Mouse (Mus musculus) embryonic facial prominence, embryonic 11.5 days (tissue): Measurements from ENCODE around the gene Sdr39u1. TPM values are rescaled to one million over a fixed set of nuclear protein-coding genes. Genes with fewer than 3 reads are reported as not detected.

ENCODE experiments used
- ATAC-seq: fragments of 200-750 bp; cut with Nextera tagmentation; replicated peaks from 2 replicates; pipeline ENCODE4 v1.8.0; 2017; ENCODE audit warnings: low read depth; ENCODE audit not compliant: insufficient number of reproducible peaks, low FRiP score, low TSS enrichment
- DNase-seq: peaks from one replicate; pipeline ENCODE4 v3.0.0-alpha.2; 2015; ENCODE audit warnings: low spot score
- H3K27ac ChIP-seq: fragments of 300-500 bp; sonication (generic); replicated peaks from 2 replicates; pipeline ENCODE4 v1.5.1; 2014; ENCODE audit warnings: mild to moderate bottlenecking, low read depth, low read length, control low read depth
- H3K27me3 ChIP-seq: fragments of 300-500 bp; sonication (generic); 2 replicates; pipeline ENCODE4 v1.6.1; 2014; ENCODE audit warnings: mild to moderate bottlenecking, low read length, moderate library complexity, mixed read lengths; ENCODE audit not compliant: control insufficient read depth, insufficient read depth
- H3K36me3 ChIP-seq: fragments of 300-500 bp; sonication (generic); replicated peaks from 2 replicates; pipeline ENCODE4 v1.6.1; 2014; ENCODE audit warnings: low read depth, mild to moderate bottlenecking, low read length, moderate library complexity, mixed read lengths; ENCODE audit not compliant: control insufficient read depth, insufficient read depth
- H3K4me1 ChIP-seq: fragments of 300-500 bp; sonication (generic); 2 replicates; pipeline ENCODE4 v1.6.1; 2014; ENCODE audit warnings: low read length, mixed read lengths; ENCODE audit not compliant: control insufficient read depth, insufficient read depth
- H3K4me2 ChIP-seq: fragments of 300-500 bp; sonication (generic); 2 replicates; pipeline ENCODE4 v1.6.1; 2014; ENCODE audit warnings: low read depth, mild to moderate bottlenecking, control low read depth, low read length, moderate library complexity
- H3K4me3 ChIP-seq: fragments of 300-500 bp; sonication (generic); 2 replicates; pipeline ENCODE4 v1.5.1; 2014; ENCODE audit warnings: low read depth, low read length, control low read depth
- H3K9ac ChIP-seq: fragments of 300-500 bp; sonication (generic); replicated peaks from 2 replicates; pipeline ENCODE4 v1.6.1; 2014; ENCODE audit warnings: mild to moderate bottlenecking, control low read depth, low read length
- H3K9me3 ChIP-seq: fragments of 300-500 bp; sonication (generic); replicated peaks from 2 replicates; pipeline ENCODE4 v1.6.1; 2016; ENCODE audit warnings: mild to moderate bottlenecking, low read length, inconsistent platforms, mixed read lengths; ENCODE audit not compliant: control insufficient read depth
- WGBS: fragments of 180-500 bp; shearing (Covaris S2); extraction: QIAGEN DNeasy Blood & Tissue Kit; methylation state at CpG from one replicate; pipeline ENCODE4 v1.1.7; 2014; 5-methylcytosine and 5-hydroxymethylcytosine counted together
- polyA plus RNA-seq: library from polyadenylated mRNA; unstranded; fragments of >200 nt; fragmentation: Nextera tagmentation; extraction: Ambion mirVana; gene quantifications from 2 replicates; pipeline ENCODE4 v1.2.1, GENCODE M21; 2014

The Sdr39u1 gene
- 55.7 and 59.4 TPM in 2 replicates for polyA plus RNA-seq

- Histone ChIP-seq H3K4me3 (peak within 1 kb of the TSS; percentile 42), H3K27ac (peak within 1 kb of the TSS; percentile 56), H3K9ac (peak within 1 kb of the TSS; percentile 79), H3K4me1 (no peaks in the 10 kb centered on the region), H3K9me3 (no peaks in the 10 kb centered on the region), H3K27me3 (no peaks in the 10 kb centered on the region), H3K36me3 (peaks cover 3% of the 10 kb centered on the region; the same call in 1 of the 2 replicates), H3K4me2 (peak within 1 kb of the TSS; percentile 88)
- ATAC-seq: peak; percentile 86
- 3% methylated on average over 39 of the region's 39 CpGs for WGBS
- peak; percentile 93 for DNase-seq
These were observed at the start of gene Sdr39u1 for GRCm38 (mm10) chr14:55899701-55900413. Sdr39u1 (minus strand) TSS chr14:55900293.

- 73% methylated on average over 2 of the region's 2 CpGs for WGBS
- H3K4me2 ChIP-seq: no peak overlapping the region
- no peak for ATAC-seq
These were observed 46.3 kb upstream of the Sdr39u1 start for GRCm38 (mm10) chr14:55946269-55946969.

GRCm38 (mm10) chr14:55944575-55944974 lies 44.5 kb upstream of the Sdr39u1 start, which contains the start of gene Cma1:
Cma1 (minus strand) TSS chr14:55944675.
- ATAC-seq: no peak
- no peaks in the 10 kb centered on the region for H3K4me1 ChIP-seq
- H3K36me3 ChIP-seq: no peaks in the 10 kb centered on the region
- H3K9ac ChIP-seq: no peak within 1 kb of the TSS
- H3K9me3 ChIP-seq: no peaks in the 10 kb centered on the region
- H3K4me3 ChIP-seq: no peak within 1 kb of the TSS
- no peak within 1 kb of the TSS for H3K27ac ChIP-seq
- no peak for DNase-seq
- no peak within 1 kb of the TSS for H3K4me2 ChIP-seq
- H3K27me3 ChIP-seq: no peaks in the 10 kb centered on the region
- 87% methylated on average over 4 of the region's 4 CpGs for WGBS

More at GRCm38 (mm10) chr14:55946269-55946969, 46.3 kb upstream of the Sdr39u1 start:
- H3K9ac ChIP-seq: no peak overlapping the region
- H3K4me3 ChIP-seq: no peak overlapping the region
- no peaks in the 10 kb centered on the region for H3K27me3 ChIP-seq
- no peak for DNase-seq
- no peaks in the 10 kb centered on the region for H3K36me3 ChIP-seq
- H3K9me3 ChIP-seq: no peaks in the 10 kb centered on the region
- H3K4me1 ChIP-seq: no peaks in the 10 kb centered on the region
- H3K27ac ChIP-seq: no peak overlapping the region

- Histone ChIP-seq H3K4me2 (no peak overlapping the region), H3K9me3 (no peaks in the 10 kb centered on the region), H3K4me3 (no peak overlapping the region), H3K4me1 (no peaks in the 10 kb centered on the region), H3K9ac (no peak overlapping the region), H3K27ac (no peak overlapping the region), H3K36me3 (no peaks in the 10 kb centered on the region), H3K27me3 (no peaks in the 10 kb centered on the region)
- DNase-seq: no peak
- no peak for ATAC-seq
- WGBS: 83% methylated on average over 11 of the region's 11 CpGs
These were observed 43.5 kb upstream of the Sdr39u1 start for GRCm38 (mm10) chr14:55943601-55944000.

- no peaks in the 10 kb centered on the region for H3K27me3 ChIP-seq
- WGBS: 54% methylated on average over 7 of the region's 7 CpGs
- H3K27ac ChIP-seq: no peak overlapping the region
- no peak overlapping the region for H3K4me3 ChIP-seq
- no peaks in the 10 kb centered on the region for H3K36me3 ChIP-seq
- ATAC-seq: no peak
- no peaks in the 10 kb centered on the region for H3K4me1 ChIP-seq
- no peak overlapping the region for H3K9ac ChIP-seq
- no peak overlapping the region for H3K4me2 ChIP-seq
- peak; percentile 30 for DNase-seq
- no peaks in the 10 kb centered on the region for H3K9me3 ChIP-seq
These were observed 40.1 kb upstream of the Sdr39u1 start for GRCm38 (mm10) chr14:55940070-55940800.

- H3K9me3 ChIP-seq: no peaks in the 10 kb centered on the region
- no peaks in the 10 kb centered on the region for H3K27me3 ChIP-seq
- ATAC-seq (no peak), DNase-seq (peak; percentile 32)
- H3K4me2 ChIP-seq: no peak overlapping the region
- no peak overlapping the region for H3K4me3 ChIP-seq
- H3K9ac ChIP-seq: no peak overlapping the region
- no peak overlapping the region for H3K27ac ChIP-seq
- H3K4me1 ChIP-seq: no peaks in the 10 kb centered on the region
- no peaks in the 10 kb centered on the region for H3K36me3 ChIP-seq
- WGBS: 49% methylated on average over 7 of the region's 7 CpGs
These were observed 33.5 kb upstream of the Sdr39u1 start for GRCm38 (mm10) chr14:55933586-55933985.

- H3K4me1 ChIP-seq: no peaks in the 10 kb centered on the region
- H3K4me3 ChIP-seq: no peak overlapping the region
- H3K9ac ChIP-seq: no peak overlapping the region
- ATAC-seq (no peak), DNase-seq (peak; percentile 44)
- no peaks in the 10 kb centered on the region for H3K27me3 ChIP-seq
- no peak overlapping the region for H3K4me2 ChIP-seq
- 55% methylated on average over 12 of the region's 12 CpGs for WGBS
- no peak overlapping the region for H3K27ac ChIP-seq
- no peaks in the 10 kb centered on the region for H3K9me3 ChIP-seq
- no peaks in the 10 kb centered on the region for H3K36me3 ChIP-seq
These were observed 29.3 kb upstream of the Sdr39u1 start for GRCm38 (mm10) chr14:55929263-55929997.
